Comparison of ENCODE assay signal across 8 mouse cellular contexts in the genomic region with DNA sequence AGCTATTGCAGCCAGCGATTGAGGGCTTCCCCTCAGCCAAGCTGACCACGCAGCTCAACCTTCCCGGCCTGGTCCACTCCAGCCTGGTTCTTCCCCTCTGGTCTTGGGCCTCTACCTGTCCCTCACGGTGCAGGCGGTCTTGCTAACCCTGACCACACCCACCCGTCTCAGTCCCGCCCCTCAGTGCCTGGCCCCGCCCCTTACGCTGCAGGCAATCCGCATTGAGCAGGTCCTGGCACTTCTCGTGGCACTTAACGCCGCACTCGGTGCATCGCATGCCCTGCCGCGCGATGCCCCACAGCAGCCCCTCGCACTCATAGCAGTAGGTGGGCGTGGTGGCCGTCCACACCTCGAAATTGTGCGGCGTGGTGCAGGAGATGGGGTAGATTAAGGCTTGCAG. TPM values are rescaled to one million over a fixed set of nuclear protein-coding genes. Genes with fewer than 3 reads are reported as not detected.
DNase-seq lines count a peak whose midpoint lies in the region; ATAC-seq and TF ChIP-seq lines count a peak whose summit lies in the region.

No protein-coding gene starts in this region.

- no peak overlapping the region for H3K27ac ChIP-seq in heart, embryonic 11.5 days (ENCODE audit: low read depth, low read length)
- H3K27ac ChIP-seq in hindbrain, embryonic 13.5 days: no peak overlapping the region
- H3K27ac ChIP-seq in liver, embryonic 15.5 days (replicated peaks): no peak overlapping the region

- H3K4me2 ChIP-seq in heart, embryonic 11.5 days: peak overlapping the region; percentile 12; the same call in 1 of the 2 replicates
- H3K4me2 ChIP-seq in hindbrain, embryonic 13.5 days: peak overlapping the region; percentile 36
- H3K4me2 ChIP-seq in liver, embryonic 15.5 days: peak overlapping the region; percentile 30; the same call in 1 of the 2 replicates

- no peak for TF ChIP-seq POLR2A in brain, embryonic 14.5 days (IDR thresholded peaks at IDR 0.05; ENCODE audit: borderline replicate concordance, extremely low read depth, insufficient read depth, insufficient read length, poor library complexity, severe bottlenecking)

- no peak for TF ChIP-seq CTCF in brain, embryonic 14.5 days (IDR thresholded peaks at IDR 0.05; ENCODE audit: borderline replicate concordance, extremely low read depth, insufficient read depth, insufficient read length)

- no peak overlapping the region for H3K9ac ChIP-seq in heart, embryonic 11.5 days (ENCODE audit: low read depth, low read length)
- no peak overlapping the region for H3K9ac ChIP-seq in hindbrain, embryonic 13.5 days
- no peak overlapping the region for H3K9ac ChIP-seq in liver, embryonic 15.5 days

- no peak for DNase-seq in heart, postnatal 36 days
- DNase-seq in brain, embryonic 14.5 days (ENCODE audit: low read depth): peak; percentile 56
- DNase-seq in splenic B cell, adult 2 months (ENCODE audit: low read depth, low spot score): peak; percentile 65
- no peak for DNase-seq in left cerebral cortex, adult 11 months (ENCODE audit: low spot score)

- H3K4me1 ChIP-seq in heart, embryonic 11.5 days (ENCODE audit: control insufficient read depth, insufficient read depth, low read length): no peaks in the 10 kb centered on the region; the same call in 1 of the 2 replicates
- H3K4me1 ChIP-seq in hindbrain, embryonic 13.5 days (replicated peaks): peaks cover 6% of the 10 kb centered on the region; the same call in 1 of the 2 replicates
- peaks cover 10% of the 10 kb centered on the region for H3K4me1 ChIP-seq in liver, embryonic 15.5 days (replicated peaks)

- ATAC-seq in heart, embryonic 11.5 days (replicated peaks; ENCODE audit: insufficient number of reproducible peaks, low FRiP score, low TSS enrichment): 0 out of 2 replicates have a peak, but pooled peaks have one; percentile 32
- ATAC-seq in hindbrain, embryonic 13.5 days (ENCODE audit: low FRiP score): 0 out of 2 replicates have a peak, but pooled peaks have one; percentile 15
- ATAC-seq in liver, embryonic 15.5 days (ENCODE audit: insufficient read depth): no peak
- ATAC-seq in inflammation-experienced regulatory T-cells, adult 6 months: no peak

- H3K27me3 ChIP-seq in heart, embryonic 11.5 days (ENCODE audit: control insufficient read depth, insufficient read depth, low read length): peaks cover 65% of the 10 kb centered on the region
- peaks cover 78% of the 10 kb centered on the region for H3K27me3 ChIP-seq in hindbrain, embryonic 13.5 days
- H3K27me3 ChIP-seq in liver, embryonic 15.5 days: peaks cover 54% of the 10 kb centered on the region
- H3K27me3 ChIP-seq in splenic B cell, adult 2 months (ENCODE audit: control insufficient read depth, insufficient read depth, low read length, poor library complexity, severe bottlenecking): no peaks in the 10 kb centered on the region

- H3K9me3 ChIP-seq in heart, embryonic 11.5 days (replicated peaks; ENCODE audit: control insufficient read depth, low read length): no peaks in the 10 kb centered on the region
- H3K9me3 ChIP-seq in hindbrain, embryonic 13.5 days: no peaks in the 10 kb centered on the region
- no peaks in the 10 kb centered on the region for H3K9me3 ChIP-seq in liver, embryonic 15.5 days (replicated peaks)

- intact Hi-C loops in heart, postnatal 36 days (cut with DNase I): no loop called here

- peak overlapping the region; percentile 1; the same call in 1 of the 2 replicates for H3K4me3 ChIP-seq in heart, embryonic 11.5 days (ENCODE audit: low read depth, low read length)
- H3K4me3 ChIP-seq in hindbrain, embryonic 13.5 days: no peak overlapping the region
- H3K4me3 ChIP-seq in liver, embryonic 15.5 days (replicated peaks): no peak overlapping the region

- WGBS in heart, embryonic 11.5 days (ENCODE audit: insufficient replicate concordance): 1% methylated on average over 24 of the region's 24 CpGs
- WGBS in hindbrain, embryonic 13.5 days: 4% methylated on average over 24 of the region's 24 CpGs
- WGBS in liver, embryonic 15.5 days (ENCODE audit: insufficient replicate concordance): 2% methylated on average over 24 of the region's 24 CpGs

- H3K36me3 ChIP-seq in heart, embryonic 11.5 days (ENCODE audit: control insufficient read depth, insufficient read depth, low read length): no peaks in the 10 kb centered on the region
- H3K36me3 ChIP-seq in hindbrain, embryonic 13.5 days: peaks cover 80% of the 10 kb centered on the region
- no peaks in the 10 kb centered on the region for H3K36me3 ChIP-seq in liver, embryonic 15.5 days (replicated peaks)
- H3K36me3 ChIP-seq in splenic B cell, adult 2 months (ENCODE audit: control insufficient read depth, insufficient read depth, low read length, poor library complexity, severe bottlenecking): no peaks in the 10 kb centered on the region

RNA-seq across cellular contexts. Expression of a gene that starts 17.0 kb away (rescaled TPM):
- polyA plus RNA-seq in heart, embryonic 11.5 days (2014; fragmentation: Nextera tagmentation; extraction: Ambion mirVana): 0.63 and 0.65 TPM in 2 replicates
- under 1 TPM; 0.49 to 0.64 TPM for total RNA-seq in heart, postnatal 36 days (2021)
- 84.9 and 86.4 TPM in 2 replicates for polyA plus RNA-seq in brain, embryonic 14.5 days (2012; rRNA removed)
- 18.0 and 18.9 TPM in 2 replicates for polyA plus RNA-seq in hindbrain, embryonic 13.5 days (2015; fragmentation: Nextera tagmentation; extraction: Ambion mirVana)
- polyA plus RNA-seq in liver, embryonic 15.5 days (2015; fragmentation: Nextera tagmentation; extraction: Ambion mirVana): 0.16 and 0.20 TPM in 2 replicates
- under 1 TPM; 0.42 to 0.67 (median 0.54) TPM for polyA plus RNA-seq in inflammation-experienced regulatory T-cells, adult 6 months (2017; shearing (Covaris generic))

RNA-seq across cellular contexts. Expression of a gene that starts 21.5 kb away (rescaled TPM):
- 4.9 and 5.3 TPM in 2 replicates for polyA plus RNA-seq in heart, embryonic 11.5 days (2014; fragmentation: Nextera tagmentation; extraction: Ambion mirVana)
- total RNA-seq in heart, postnatal 36 days (2021): 1 to 10 TPM; 8.2 to 8.6 TPM
- 3.7 and 5.1 TPM in 2 replicates for polyA plus RNA-seq in brain, embryonic 14.5 days (2012; rRNA removed)
- 3.5 TPM in 2 replicates for polyA plus RNA-seq in hindbrain, embryonic 13.5 days (2015; fragmentation: Nextera tagmentation; extraction: Ambion mirVana)
- polyA plus RNA-seq in liver, embryonic 15.5 days (2015; fragmentation: Nextera tagmentation; extraction: Ambion mirVana): 6.4 and 6.9 TPM in 2 replicates
- polyA plus RNA-seq in inflammation-experienced regulatory T-cells, adult 6 months (2017; shearing (Covaris generic)): 10 to 100 TPM; 18.9 to 30.3 (median 22.5) TPM

RNA-seq across cellular contexts. Expression of a gene that starts 34.4 kb away (rescaled TPM):
- polyA plus RNA-seq in heart, embryonic 11.5 days (2014; fragmentation: Nextera tagmentation; extraction: Ambion mirVana): 0.61 and 0.89 TPM in 2 replicates
- total RNA-seq in heart, postnatal 36 days (2021): 1 to 10 TPM; 3.8 to 4.7 TPM
- 0.60 and 1.1 TPM in 2 replicates for polyA plus RNA-seq in brain, embryonic 14.5 days (2012; rRNA removed)
- 0.31 and 0.79 TPM in 2 replicates for polyA plus RNA-seq in hindbrain, embryonic 13.5 days (2015; fragmentation: Nextera tagmentation; extraction: Ambion mirVana)
- polyA plus RNA-seq in liver, embryonic 15.5 days (2015; fragmentation: Nextera tagmentation; extraction: Ambion mirVana): 2.2 and 3.0 TPM in 2 replicates
- polyA plus RNA-seq in inflammation-experienced regulatory T-cells, adult 6 months (2017; shearing (Covaris generic)): 10 to 100 TPM; 11.7 to 25.4 (median 22.8) TPM

RNA-seq across cellular contexts. Expression of a gene that starts 43.8 kb away (rescaled TPM):
- polyA plus RNA-seq in heart, embryonic 11.5 days (2014; fragmentation: Nextera tagmentation; extraction: Ambion mirVana): 47.8 and 55.6 TPM in 2 replicates
- total RNA-seq in heart, postnatal 36 days (2021): 10 to 100 TPM; 40.2 to 45.2 TPM
- polyA plus RNA-seq in brain, embryonic 14.5 days (2012; rRNA removed): 128 and 150 TPM in 2 replicates
- 57.5 and 63.2 TPM in 2 replicates for polyA plus RNA-seq in hindbrain, embryonic 13.5 days (2015; fragmentation: Nextera tagmentation; extraction: Ambion mirVana)
- 23.0 and 25.6 TPM in 2 replicates for polyA plus RNA-seq in liver, embryonic 15.5 days (2015; fragmentation: Nextera tagmentation; extraction: Ambion mirVana)
- 10 to 100 TPM in 2 of 3 experiments, 1 to 10 TPM in 1; 8.7 to 14.8 (median 13.6) TPM for polyA plus RNA-seq in inflammation-experienced regulatory T-cells, adult 6 months (2017; shearing (Covaris generic))

RNA-seq across cellular contexts. Expression of a gene that starts 47.0 kb away (rescaled TPM):
- polyA plus RNA-seq in heart, embryonic 11.5 days (2014; fragmentation: Nextera tagmentation; extraction: Ambion mirVana): 1.4 and 1.8 TPM in 2 replicates
- 1 to 10 TPM; 6.5 to 7.5 TPM for total RNA-seq in heart, postnatal 36 days (2021)
- 0.45 and 0.46 TPM in 2 replicates for polyA plus RNA-seq in brain, embryonic 14.5 days (2012; rRNA removed)
- 0.32 and 0.34 TPM in 2 replicates for polyA plus RNA-seq in hindbrain, embryonic 13.5 days (2015; fragmentation: Nextera tagmentation; extraction: Ambion mirVana)
- 4.1 and 5.2 TPM in 2 replicates for polyA plus RNA-seq in liver, embryonic 15.5 days (2015; fragmentation: Nextera tagmentation; extraction: Ambion mirVana)
- 1 to 10 TPM; 2.8 to 5.6 (median 4.3) TPM for polyA plus RNA-seq in inflammation-experienced regulatory T-cells, adult 6 months (2017; shearing (Covaris generic))

Comparison
In these comparisons a context has a peak if more than half of its experiments do, and no peak if none do; other contexts are left out.
1. ATAC-seq: peak in heart, embryonic 11.5 days (single experiment) and hindbrain, embryonic 13.5 days (single experiment); none in liver, embryonic 15.5 days (single experiment) and inflammation-experienced regulatory T-cells, adult 6 months (single experiment).
2. DNase-seq: peak in brain, embryonic 14.5 days (single experiment) and splenic B cell, adult 2 months (single experiment); none in heart, postnatal 36 days (0 of 2) and left cerebral cortex, adult 11 months (single experiment).
3. RNA of a gene that starts 17.0 kb away (polyA plus RNA-seq): 84.9 to 86.4 TPM in brain, embryonic 14.5 days and 18.0 to 18.9 TPM in hindbrain, embryonic 13.5 days; 0.63 to 0.65 TPM in heart, embryonic 11.5 days, 0.42 to 0.67 TPM in inflammation-experienced regulatory T-cells, adult 6 months and 0.16 to 0.20 TPM in liver, embryonic 15.5 days; every median in the first group is over 10 times any median in the second.
4. Peak in every context shown above with its lines, with median percentiles within 50 percentile points of each other: H3K4me2 ChIP-seq.